Mouse (Mus musculus): ENCODE data around the gene Vmn2r82. TPM values are rescaled to one million over a fixed set of nuclear protein-coding genes. Genes with fewer than 3 reads are reported as not detected.

Vmn2r82 gene
- not detected in 2 replicates for polyA plus RNA-seq (2015; fragmentation: Nextera tagmentation; extraction: Ambion mirVana)

GRCm38 (mm10) chr10:79356220-79356619, at the start of gene Vmn2r82:
Gene Vmn2r82, plus strand, starts transcription at chr10:79356520.

Other genes starting within 250 kb of the Vmn2r82 start
- gene Vmn2r80, start 207.8 kb upstream of the Vmn2r82 start, polyA plus RNA-seq (2015; fragmentation: Nextera tagmentation; extraction: Ambion mirVana): not detected in 2 replicates
- gene Vmn2r81, start 108.8 kb upstream of the Vmn2r82 start, polyA plus RNA-seq (2015; fragmentation: Nextera tagmentation; extraction: Ambion mirVana): not detected in 2 replicates
- 0.05 TPM in 1 of 2 replicates, not detected in the other for gene Vmn2r83, start 112.2 kb downstream of the Vmn2r82 start, polyA plus RNA-seq (2015; fragmentation: Nextera tagmentation; extraction: Ambion mirVana)
- gene Plpp2, start 177.3 kb downstream of the Vmn2r82 start, polyA plus RNA-seq (2015; fragmentation: Nextera tagmentation; extraction: Ambion mirVana): 21.6 and 22.1 TPM in 2 replicates
- 40.4 and 48.8 TPM in 2 replicates for gene Mier2, start 198.7 kb downstream of the Vmn2r82 start, polyA plus RNA-seq (2015; fragmentation: Nextera tagmentation; extraction: Ambion mirVana)
- not detected in 2 replicates for gene Theg, start 230.8 kb downstream of the Vmn2r82 start, polyA plus RNA-seq (2015; fragmentation: Nextera tagmentation; extraction: Ambion mirVana)